Mouse (Mus musculus) stomach, adult 2 months (tissue): ENCODE data around the gene Nt5dc2. TPM values are rescaled to one million over a fixed set of nuclear protein-coding genes. Genes with fewer than 3 reads are reported as not detected.

Experiments used
- polyA plus RNA-seq: library from polyadenylated mRNA; depleted of rRNA; stranded (reverse); fragments of >200 nt; gene quantifications from 2 replicates; pipeline ENCODE4 v1.2.3, GENCODE M21; 2012; rRNA removed

The Nt5dc2 gene
- 19.2 and 27.5 TPM in 2 replicates for polyA plus RNA-seq

GRCm38 (mm10) chr14:31130236-31131220 is at the start of gene Nt5dc2:
Gene Nt5dc2, plus strand, starts transcription at chr14:31131053.

DNA sequence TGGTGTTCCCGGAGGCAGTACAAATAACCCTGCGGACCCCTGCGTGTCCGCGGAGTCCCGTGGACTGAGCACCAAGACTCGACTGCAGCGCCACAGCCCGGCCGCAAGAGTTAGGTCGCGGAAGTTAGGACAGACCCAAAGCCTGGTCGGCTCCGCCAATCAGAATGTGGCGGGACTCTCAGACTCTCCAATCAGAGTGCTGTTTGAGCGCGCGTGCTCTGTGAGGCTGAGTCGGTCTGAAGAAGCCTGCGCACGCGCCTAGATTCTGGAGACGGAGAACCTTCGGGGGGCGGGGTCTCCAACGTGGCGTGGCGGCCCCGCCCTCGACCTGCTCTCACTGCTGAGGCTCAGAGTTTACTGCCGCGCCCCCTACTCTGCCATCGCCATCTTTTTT is 2.0 kb upstream of the Nt5dc2 start, which contains the start of gene Smim4:
Smim4 (minus strand) TSS at position 131 of the 394 bp plus-strand sequence.

GRCm38 (mm10) chr14:31168425-31168824 is 37.6 kb downstream of the Nt5dc2 start, which contains the start of gene Stab1:
Gene Stab1, minus strand, starts transcription at chr14:31168641.

Other genes with a start within 250 kb of the Nt5dc2 start
- 0.11 TPM in 2 replicates for gene Itih4, start 244.6 kb upstream of the Nt5dc2 start, polyA plus RNA-seq
- gene Itih3, start 207.3 kb upstream of the Nt5dc2 start, polyA plus RNA-seq, result 0.15 and 0.18 TPM in 2 replicates
- 0.08 and 0.50 TPM in 2 replicates for gene Itih1, start 187.8 kb upstream of the Nt5dc2 start, polyA plus RNA-seq
- 0.56 and 1.00 TPM in 2 replicates for gene Nek4, start 179.7 kb upstream of the Nt5dc2 start, polyA plus RNA-seq
- 3.3 and 3.4 TPM in 2 replicates for gene Glt8d1, start 129.7 kb upstream of the Nt5dc2 start, polyA plus RNA-seq
- gene Spcs1, start 129.4 kb upstream of the Nt5dc2 start, polyA plus RNA-seq, result 35.2 and 41.1 TPM in 2 replicates
- 3.6 and 4.3 TPM in 2 replicates for gene Pbrm1, start 111.9 kb upstream of the Nt5dc2 start, polyA plus RNA-seq
- gene Gnl3, start 111.9 kb upstream of the Nt5dc2 start, polyA plus RNA-seq, result 2.6 and 2.9 TPM in 2 replicates
- gene Smim4, start 2.1 kb upstream of the Nt5dc2 start, polyA plus RNA-seq, result 54.8 and 60.7 TPM in 2 replicates
- gene Stab1, start 37.6 kb downstream of the Nt5dc2 start, polyA plus RNA-seq, result 23.4 and 24.9 TPM in 2 replicates
- not detected in 2 replicates for gene Tnnc1, start 77.3 kb downstream of the Nt5dc2 start, polyA plus RNA-seq
- 89.8 and 106 TPM in 2 replicates for gene Nisch, start 85.9 kb downstream of the Nt5dc2 start, polyA plus RNA-seq
- gene Sema3g, start 86.8 kb downstream of the Nt5dc2 start, polyA plus RNA-seq, result 1.7 and 2.2 TPM in 2 replicates
- gene Phf7, start 120.3 kb downstream of the Nt5dc2 start, polyA plus RNA-seq, result 1.7 and 2.4 TPM in 2 replicates
- gene Bap1, start 120.4 kb downstream of the Nt5dc2 start, polyA plus RNA-seq, result 17.5 and 18.8 TPM in 2 replicates
- 0.02 and 0.08 TPM in 2 replicates for gene Dnah1, start 192.8 kb downstream of the Nt5dc2 start, polyA plus RNA-seq
- gene Capn7, start 205.6 kb downstream of the Nt5dc2 start, polyA plus RNA-seq, result 2.9 and 4.1 TPM in 2 replicates